Mouse (Mus musculus) olfactory bulb, adult 2 months (tissue): ENCODE measurements around the gene Igsf21.

ENCODE experiments used
- CTCF ChIP-seq: fragments of 200-500 bp; IDR thresholded peaks from 2 replicates; pipeline ENCODE4 v1.5.1; 2012; ENCODE audit warnings: low read depth, mild to moderate bottlenecking, low read length, moderate library complexity; ENCODE audit not compliant: insufficient read depth
- POLR2A ChIP-seq: fragments of 200-500 bp; IDR thresholded peaks from 2 replicates; pipeline ENCODE4 v1.6.1; 2012; ENCODE audit warnings: mild to moderate bottlenecking, low read depth, low read length, moderate library complexity; ENCODE audit not compliant: insufficient read depth

GRCm38 (mm10) chr4:140102581-140103200 is 143.9 kb downstream of the Igsf21 start:
- TF ChIP-seq CTCF (no peak), POLR2A (no peak)
